Mouse (Mus musculus) spleen, adult 18-20 months (tissue): ENCODE measurements around the gene Nagpa.

ENCODE experiments used
- DNase-seq, 2 experiments: peaks; one replicate each; pipeline ENCODE4 v3.0.0; 2022; ENCODE audit warnings: mixed read lengths in 2 of 2

The Nagpa gene

DNA sequence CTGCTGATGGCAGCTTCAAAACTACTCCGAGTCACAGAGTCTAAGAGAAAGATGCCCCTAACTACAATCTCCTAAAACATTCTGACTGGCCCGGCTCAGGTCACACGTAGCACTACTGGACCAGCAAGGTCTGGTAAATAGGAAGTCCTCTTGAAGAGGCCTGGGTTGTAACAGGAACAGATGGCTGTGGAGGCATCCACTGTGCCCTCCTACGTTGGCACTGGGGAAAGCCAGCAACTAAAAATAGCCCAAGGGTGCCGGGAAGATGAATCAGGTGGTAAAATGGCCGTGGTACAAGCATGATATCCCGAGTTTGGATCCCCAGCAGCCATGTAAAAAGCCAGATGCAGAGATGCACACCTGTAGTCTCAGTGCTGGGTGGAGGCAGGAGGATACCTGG is 17.6 kb downstream of the Nagpa start:
- DNase-seq = no peak

DNA sequence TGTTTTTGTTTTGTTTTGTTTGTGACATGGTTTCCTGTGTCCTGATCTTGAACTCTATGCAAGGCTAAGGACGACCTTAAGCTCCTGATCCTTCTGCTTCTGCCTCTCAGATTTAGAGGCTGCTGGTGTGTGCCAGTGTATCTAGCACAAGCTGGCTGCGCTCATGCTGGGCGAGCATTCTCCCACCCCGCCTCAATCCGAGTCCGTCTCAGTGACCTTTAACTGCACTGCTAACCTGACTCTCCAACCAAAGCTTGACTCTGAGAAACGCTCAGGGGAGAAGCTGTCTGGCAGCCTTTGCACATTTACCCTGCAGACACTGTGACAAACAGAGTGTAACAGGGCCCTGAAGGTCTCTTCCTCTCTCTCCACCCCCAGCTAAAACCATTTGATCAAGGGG is 18.1 kb downstream of the Nagpa start:
- no peak for DNase-seq

DNA sequence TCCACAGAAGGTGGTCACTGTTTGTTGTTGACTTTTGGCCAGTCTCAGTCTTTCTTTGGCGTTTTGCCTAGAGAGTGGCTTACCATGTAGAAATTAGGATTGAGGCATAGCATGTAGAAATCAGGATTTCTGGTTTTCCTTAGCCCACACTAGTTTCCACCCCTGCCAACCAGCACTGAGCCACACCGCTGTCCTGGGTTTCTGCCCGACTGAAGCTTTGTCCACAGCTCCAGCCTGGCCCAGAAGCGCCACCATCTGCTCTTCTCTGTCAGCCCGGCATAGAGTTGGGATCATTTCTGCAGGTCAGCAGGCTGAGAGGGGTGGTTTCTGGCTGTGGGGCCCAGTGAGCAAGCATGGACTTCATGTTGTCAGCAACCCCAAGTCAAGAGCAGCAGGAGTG is 18.9 kb downstream of the Nagpa start:
- no peak for DNase-seq

DNA sequence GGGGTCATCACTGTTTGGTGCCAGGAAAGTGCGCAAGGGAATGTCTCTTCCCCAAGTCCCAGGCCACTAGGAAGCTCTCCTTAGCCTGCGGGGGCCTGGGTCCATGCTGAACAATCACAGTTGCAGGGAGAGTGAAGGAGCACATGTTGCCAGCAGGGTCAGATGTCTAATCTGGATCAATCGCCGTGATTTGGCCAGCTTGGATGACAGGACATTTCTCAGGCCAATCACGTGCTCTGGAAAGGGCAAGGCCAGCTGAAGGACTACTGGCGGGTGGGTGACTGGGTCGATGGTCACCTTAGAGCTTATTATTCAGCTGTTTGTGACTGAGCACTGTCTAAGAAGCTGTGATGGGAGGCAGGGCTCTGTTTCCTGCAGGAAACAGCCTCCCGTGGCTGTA is 19.7 kb downstream of the Nagpa start:
- DNase-seq = no peak

DNA sequence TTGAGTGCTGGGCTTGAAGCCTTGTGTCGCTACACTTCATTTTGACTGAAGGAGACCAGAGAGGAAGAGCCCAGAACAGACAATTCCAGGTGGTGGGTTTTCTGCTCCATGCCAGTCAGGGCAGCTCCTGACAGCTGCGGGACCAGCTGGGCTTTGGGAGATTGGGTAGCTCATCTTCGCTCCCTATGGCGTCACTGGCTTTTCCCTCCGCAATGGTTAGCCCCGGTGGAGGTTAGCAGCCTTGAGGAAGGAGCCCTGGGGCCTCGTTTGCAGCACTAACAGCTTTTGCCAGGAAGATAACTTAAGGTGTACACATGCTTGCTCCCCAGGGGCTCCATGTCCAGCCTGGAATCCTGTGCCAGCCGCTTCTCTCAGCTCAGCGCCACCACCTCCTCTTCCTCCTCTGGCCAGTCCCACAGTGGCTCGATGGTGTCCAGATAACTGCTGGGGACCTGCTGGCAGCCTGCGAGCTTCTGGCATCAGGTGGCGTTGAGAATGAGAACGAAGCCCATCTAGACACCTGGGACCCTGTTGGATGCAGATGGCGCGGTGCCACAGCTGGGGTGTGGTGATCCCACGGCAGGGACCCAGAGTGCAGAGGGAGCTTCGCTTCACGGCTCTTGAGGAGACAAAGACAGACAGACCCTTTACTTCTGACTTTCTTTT is 20.4 kb downstream of the Nagpa start:
- no peak for DNase-seq

DNA sequence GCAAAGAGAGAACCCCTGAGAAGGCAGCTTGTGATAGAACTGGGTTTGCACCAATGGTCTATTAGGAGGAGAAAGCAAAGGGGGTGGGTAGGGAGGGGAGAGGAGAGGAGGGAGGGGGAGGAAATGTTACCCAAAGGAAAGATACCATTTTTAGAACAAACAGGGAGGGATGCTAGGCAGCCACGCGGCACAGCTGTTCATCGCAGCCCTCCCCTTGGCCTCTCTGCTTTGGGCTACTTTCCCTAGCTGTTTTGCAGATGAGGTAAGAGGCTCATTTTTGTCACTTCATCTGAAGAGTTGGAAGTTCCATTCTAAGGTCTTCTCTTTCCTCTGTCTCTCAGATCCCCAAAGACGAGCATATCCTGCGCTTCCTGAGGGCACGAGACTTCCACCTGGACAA is 31.2 kb downstream of the Nagpa start:
- DNase-seq = no peak

DNA sequence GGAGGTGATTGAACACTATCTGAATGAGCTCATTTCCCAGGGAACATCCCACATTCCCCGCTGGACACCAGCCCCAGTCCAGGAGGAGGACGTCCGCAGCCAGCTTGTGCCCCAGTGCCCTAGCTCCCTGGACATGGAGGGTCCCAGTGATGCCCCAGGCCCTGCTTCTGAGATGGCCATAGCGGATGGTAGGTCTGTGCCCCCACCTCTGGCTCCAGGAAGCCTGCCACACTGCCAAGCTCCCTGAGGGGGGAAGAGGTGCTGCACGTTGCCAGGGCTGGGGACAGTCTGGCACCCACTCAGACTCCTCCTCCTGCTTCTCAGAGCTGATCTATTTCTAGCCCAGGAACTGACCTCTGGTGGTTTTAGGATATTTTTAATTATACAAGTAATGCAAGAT is 35.0 kb downstream of the Nagpa start:
- DNase-seq = no peak

DNA sequence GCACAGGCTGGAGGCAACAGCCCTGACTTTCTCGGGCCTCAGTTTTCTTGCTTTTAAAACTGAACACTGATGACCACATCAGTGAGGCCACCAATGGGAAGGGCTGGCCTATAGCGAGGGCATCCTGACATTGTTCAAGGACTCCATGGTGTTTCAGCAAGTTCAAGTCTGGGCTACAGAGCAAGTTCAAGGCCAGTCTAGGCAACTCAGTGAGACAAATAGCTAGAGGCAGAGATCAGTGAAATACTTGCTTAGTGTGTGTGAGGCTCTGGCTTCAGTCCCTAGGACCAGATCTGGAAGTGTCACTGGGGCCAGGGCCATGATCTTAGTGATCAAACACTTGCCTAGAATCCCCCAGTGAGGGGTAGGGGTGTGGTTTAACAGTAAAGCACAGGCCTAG is 35.8 kb downstream of the Nagpa start:
- no peak for DNase-seq

DNA sequence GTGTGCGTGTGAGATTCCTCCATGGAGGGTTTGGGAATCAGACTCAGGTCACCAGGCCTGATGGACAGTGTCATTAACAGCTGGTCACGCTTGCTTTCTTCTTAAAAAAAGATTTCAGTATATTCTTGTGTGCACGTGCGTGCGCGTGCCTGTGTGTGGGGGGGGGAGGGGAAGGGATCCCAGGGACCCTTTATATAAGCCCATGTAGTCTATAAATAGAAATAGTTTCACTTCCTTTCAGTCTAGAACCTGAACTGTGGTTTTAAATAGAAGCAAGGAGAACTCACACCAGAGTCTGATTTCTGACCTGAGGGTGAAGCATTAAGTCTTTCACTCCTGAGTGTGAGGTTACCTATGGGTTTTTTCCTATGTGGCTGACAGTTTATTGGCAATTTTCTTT is 39.5 kb downstream of the Nagpa start:
- no peak for DNase-seq

DNA sequence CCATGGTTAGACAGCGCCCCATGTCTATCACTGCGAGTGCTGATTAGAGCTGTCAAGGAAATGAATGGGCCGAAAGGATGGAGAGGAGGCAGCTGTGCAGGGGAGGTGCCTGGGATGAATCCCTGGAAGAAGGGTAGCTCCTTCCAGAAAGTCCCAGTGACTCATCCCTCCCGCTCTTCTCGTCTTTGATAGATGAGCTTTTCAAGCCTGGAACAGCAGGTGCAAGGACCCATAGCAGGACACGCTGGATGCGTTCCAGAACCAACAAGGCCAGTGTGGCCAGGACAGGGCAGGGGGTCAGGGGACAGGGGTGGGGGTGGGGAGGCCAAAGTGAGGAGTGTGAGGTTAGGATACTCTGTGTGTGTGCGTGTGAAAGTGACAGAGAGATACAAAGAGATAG is 44.6 kb downstream of the Nagpa start:
- DNase-seq = no peak

DNA sequence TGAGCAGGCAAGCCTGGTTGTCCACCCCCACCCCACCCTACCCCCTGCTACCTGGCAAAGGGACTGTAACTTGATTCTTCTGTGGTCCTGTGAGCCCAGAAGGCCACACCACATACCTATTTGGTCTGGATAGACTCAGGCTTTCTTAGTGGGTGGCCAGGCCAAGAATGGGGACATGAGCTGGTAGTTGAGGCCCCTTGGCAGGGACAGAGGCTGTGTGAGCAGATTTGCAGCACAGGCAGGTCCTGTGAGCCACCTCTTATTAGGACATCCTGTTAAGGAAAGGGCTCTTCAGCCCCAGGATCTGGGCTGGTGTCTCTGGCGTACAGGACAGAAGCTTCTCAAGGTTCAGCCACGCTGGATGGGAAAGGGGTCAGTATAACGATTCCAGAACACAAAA is 46.7 kb downstream of the Nagpa start:
- no peak for DNase-seq

DNA sequence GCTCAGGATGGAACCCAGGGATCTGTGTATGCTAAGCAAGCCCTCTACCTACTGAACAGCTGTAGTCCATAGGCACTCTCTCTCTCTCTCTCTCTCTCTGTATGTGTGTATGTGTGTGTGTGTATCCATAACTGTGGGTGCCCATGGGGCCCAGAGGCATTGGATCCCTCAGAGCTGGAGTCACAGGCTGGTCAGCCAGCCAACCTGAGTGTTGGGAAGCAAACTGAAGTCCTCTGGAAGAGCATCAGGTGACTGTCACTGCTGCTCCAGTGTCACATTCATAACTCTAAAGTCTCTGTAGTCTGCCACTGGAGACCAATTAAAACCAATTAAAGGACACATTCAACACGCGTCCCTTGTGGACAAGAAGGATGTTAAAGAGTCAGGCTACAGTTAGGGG is 47.3 kb downstream of the Nagpa start:
- no peak for DNase-seq

DNA sequence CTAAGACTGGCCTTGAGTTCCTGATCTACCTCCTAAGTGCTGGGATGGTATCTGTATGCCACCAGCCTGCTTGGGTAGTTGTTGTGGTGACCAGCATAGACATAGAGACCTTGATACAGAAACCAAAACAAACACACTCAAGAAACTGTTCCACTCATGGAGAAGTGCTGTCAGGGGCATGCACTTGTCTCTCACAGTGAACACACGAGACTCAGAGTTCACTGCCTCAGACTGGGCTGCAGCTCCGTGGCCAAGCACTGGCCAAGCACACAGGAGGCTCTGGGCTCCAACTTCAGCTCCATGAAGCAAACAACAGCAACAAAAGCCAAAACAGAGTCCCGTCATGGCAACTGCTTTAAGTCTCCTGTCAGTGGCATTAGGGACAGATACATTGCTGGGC is 48.8 kb downstream of the Nagpa start:
- DNase-seq = no peak

DNA sequence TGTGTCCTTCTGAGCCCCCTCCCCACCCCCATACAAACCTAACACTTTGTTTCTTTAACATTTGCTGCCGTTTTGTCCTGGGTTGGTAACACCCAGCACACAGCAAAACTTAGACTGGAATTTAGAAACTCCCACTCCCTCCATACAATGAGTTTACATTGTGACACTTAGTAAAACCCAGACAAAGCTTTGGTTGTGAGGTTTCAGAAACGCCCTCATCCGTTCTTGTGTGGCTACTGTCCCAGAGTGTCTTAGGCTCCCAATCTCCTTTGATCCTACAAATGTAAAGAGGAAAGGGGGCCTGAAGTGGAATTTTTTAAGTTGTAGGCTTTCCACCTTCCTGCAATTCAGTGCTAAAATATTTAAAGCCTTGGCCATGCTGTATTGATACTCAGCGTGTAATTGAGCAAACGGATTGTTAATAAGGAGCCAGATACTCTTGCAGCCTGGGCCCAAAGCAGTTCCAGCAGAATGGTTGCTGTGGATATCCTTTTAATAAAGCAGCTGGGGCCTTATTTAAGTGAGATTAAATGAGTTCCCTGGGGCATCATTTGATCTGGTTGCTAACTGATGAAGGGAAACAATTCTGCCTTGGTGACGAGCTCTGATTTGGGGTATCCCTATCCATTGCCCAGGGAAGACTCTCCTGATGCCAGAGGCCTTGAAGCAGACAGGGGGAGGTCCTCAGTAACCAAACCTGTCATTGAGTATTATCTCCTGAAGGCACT is 50.3 kb downstream of the Nagpa start:
- no peak for DNase-seq

DNA sequence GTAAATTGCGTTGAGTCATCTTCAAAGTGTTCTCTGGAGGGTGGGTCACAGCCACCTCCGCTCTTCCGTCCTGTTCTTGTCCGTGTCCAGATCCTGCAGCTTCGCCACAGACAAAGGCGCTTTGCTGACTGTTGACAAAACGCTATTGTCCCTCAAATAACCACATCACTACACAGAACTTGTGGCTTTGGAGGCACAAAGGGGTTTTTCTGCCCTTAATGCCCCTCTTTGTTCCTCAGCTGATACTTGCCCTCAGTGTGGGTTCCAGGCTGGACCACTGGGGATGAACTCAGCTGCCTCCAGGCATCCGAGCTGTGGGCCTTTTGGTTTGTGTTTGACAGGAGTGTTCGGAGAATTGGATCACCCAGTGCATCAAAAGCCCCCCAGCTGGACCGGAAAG is 53.3 kb downstream of the Nagpa start:
- no peak for DNase-seq

DNA sequence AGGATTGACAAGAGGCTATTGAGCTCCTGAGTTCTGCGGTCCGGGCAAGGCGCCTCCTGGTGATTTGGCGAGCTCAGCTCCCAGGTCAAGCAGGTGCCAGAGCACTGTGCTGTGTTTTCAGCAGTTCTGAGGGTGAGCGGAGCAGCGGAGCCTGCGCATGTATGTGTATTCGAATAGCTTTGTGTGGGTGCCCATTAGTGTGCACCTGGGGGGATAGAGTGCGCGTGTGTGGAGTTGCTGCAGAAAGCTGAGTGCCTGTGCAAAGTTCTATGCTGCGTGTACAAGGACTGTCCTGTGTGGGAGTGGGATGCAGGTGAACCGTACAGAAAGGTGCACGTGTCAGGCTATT is 56.8 kb downstream of the Nagpa start, which contains the start of gene Sec14l5:
Gene Sec14l5 (plus strand): TSS at position 73 of the 349 bp plus-strand sequence.
- DNase-seq = no peak

DNA sequence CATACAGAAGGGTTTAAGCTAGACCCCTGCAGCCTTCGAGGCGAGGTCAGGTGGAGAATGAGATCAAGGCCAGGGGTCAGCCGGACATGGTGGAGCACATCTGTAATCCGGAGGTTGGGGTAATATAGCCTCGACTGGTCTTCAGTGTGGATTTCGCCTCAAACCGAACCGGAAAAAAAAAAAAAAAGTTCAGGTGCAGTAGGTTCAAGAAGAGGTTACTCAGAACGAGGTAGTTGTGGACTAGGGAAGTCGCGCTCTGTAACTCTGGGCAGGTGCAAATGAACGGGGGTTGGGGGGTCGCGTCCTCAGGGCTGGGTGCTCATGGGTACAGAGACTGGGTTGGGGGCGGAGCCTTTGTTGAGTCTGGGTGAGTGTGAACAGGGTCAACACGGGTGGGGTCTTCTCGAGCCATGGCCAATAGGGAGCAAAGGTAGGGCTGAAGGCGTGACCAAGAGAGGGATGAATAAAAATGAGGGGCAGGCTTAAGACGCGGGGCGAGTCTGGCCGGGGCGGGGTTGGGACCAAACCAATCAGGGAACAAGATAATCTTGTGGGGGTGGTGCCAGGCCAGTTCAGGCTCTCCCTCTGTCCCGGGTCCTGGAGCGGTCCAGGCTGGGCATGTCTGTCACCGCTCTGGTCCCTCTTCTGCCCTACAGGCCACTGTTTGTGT is 57.3 kb downstream of the Nagpa start:
- peak; percentile 24 to 36 for DNase-seq

DNA sequence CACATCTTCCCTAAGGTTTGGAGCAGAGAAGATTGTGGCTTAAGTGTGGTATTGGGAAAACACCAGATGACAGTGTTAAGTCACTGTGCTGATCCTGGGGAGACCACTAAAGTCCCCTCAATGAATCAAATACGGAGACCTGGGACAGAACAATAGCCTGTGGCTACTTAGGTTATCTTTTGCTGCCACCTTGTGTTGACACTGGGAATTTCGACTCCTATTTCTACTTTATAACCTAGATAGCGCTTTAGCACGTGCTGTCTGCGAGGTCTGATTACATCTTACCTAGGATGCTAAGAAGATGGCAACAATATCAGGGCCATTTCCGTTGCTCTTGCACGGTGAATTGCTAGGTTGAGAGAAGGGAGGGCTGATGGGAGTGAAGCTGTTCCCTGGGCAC is 58.2 kb downstream of the Nagpa start:
- peak in 1 of 2 experiments; percentile 72 for DNase-seq
